Mouse (Mus musculus) liver, adult 2 months (tissue): ENCODE measurements at regions not wholly inside any gene's neighbourhood (a gene's known extent, or its start where the extent isn't known, plus 50 kb on each side); places are given as distances from the start of the nearest gene placed in this dataset.

Experiments
- DNase-seq: peaks from one replicate; pipeline ENCODE4 v3.0.0-alpha.2; 2011; ENCODE audit warnings: low read depth, low spot score; ENCODE audit errors: extremely low read depth
- H3K27ac ChIP-seq: fragments of 200-500 bp; replicated peaks from 2 replicates; pipeline ENCODE4 v1.5.1; 2012; ENCODE audit warnings: low read depth, mild to moderate bottlenecking, control low read depth, inconsistent platforms, low read length; ENCODE audit not compliant: insufficient read depth
- H3K27me3 ChIP-seq: fragments of 200-500 bp; 2 replicates; pipeline ENCODE4 v1.6.1; 2012; ENCODE audit warnings: mild to moderate bottlenecking, moderate library complexity, low read length, inconsistent platforms; ENCODE audit not compliant: control insufficient read depth, insufficient read depth
- H3K36me3 ChIP-seq: fragments of 200-500 bp; 2 replicates; pipeline ENCODE4 v1.6.1; 2012; ENCODE audit warnings: low read length, inconsistent platforms; ENCODE audit not compliant: control insufficient read depth, insufficient read depth
- H3K4me1 ChIP-seq: fragments of 200-500 bp; 2 replicates; pipeline ENCODE4 v1.6.1; 2011; ENCODE audit warnings: low read length; ENCODE audit not compliant: control insufficient read depth, insufficient read depth
- H3K4me3 ChIP-seq: fragments of 200-500 bp; 2 replicates; pipeline ENCODE4 v1.5.1; 2011; ENCODE audit warnings: low read depth, mild to moderate bottlenecking, control low read depth, low read length, moderate library complexity; ENCODE audit not compliant: insufficient read depth
- H3K79me2 ChIP-seq: fragments of 200-500 bp; 2 replicates; pipeline ENCODE4 v1.6.1; 2012; ENCODE audit warnings: inconsistent platforms, mild to moderate bottlenecking, low read length, moderate library complexity; ENCODE audit not compliant: control insufficient read depth, insufficient read depth
- H3K9ac ChIP-seq: fragments of 200-500 bp; 2 replicates; pipeline ENCODE4 v1.6.1; 2012; ENCODE audit warnings: low read depth, mild to moderate bottlenecking, control low read depth, inconsistent platforms, low read length
- CTCF ChIP-seq: fragments of 200-500 bp; IDR thresholded peaks from 2 replicates; pipeline ENCODE4 v1.5.1; 2011; ENCODE audit warnings: low read depth, low read length, control low read depth
- POLR2A ChIP-seq: fragments of 200-500 bp; IDR thresholded peaks from 2 replicates; pipeline ENCODE4 v1.6.1; 2011; ENCODE audit warnings: low read length, control low read depth; ENCODE audit not compliant: insufficient read depth; ENCODE audit errors: extremely low read depth
- WGBS: fragments of 180-500 bp; shearing (Covaris S2); methylation state at CpG from one replicate; pipeline ENCODE4 v1.1.7; 2018; 5-methylcytosine and 5-hydroxymethylcytosine counted together

GRCm38 (mm10) chr3:50687755-50688154 is 244.3 kb upstream of the Slc7a11 start:
- H3K4me1 ChIP-seq = no peaks in the 10 kb centered on the region
- H3K4me3 ChIP-seq = no peak overlapping the region
- 71% methylated on average over 3 of the region's 3 CpGs for WGBS
- H3K9ac ChIP-seq = no peak overlapping the region
- TF ChIP-seq CTCF (no peak), POLR2A (no peak)
- no peak overlapping the region for H3K27ac ChIP-seq
- no peaks in the 10 kb centered on the region for H3K79me2 ChIP-seq
- DNase-seq = no peak
- no peaks in the 10 kb centered on the region for H3K27me3 ChIP-seq
- no peaks in the 10 kb centered on the region for H3K36me3 ChIP-seq

GRCm38 (mm10) chr3:50678611-50678988 is 235.2 kb upstream of the Slc7a11 start:
- no peaks in the 10 kb centered on the region; the same call in 1 of the 2 replicates for H3K27me3 ChIP-seq
- H3K79me2 ChIP-seq = no peaks in the 10 kb centered on the region
- TF ChIP-seq POLR2A (no peak), CTCF (no peak)
- 61% methylated on average over 5 of the region's 5 CpGs for WGBS
- DNase-seq = no peak
- H3K36me3 ChIP-seq = no peaks in the 10 kb centered on the region
- H3K27ac ChIP-seq = no peak overlapping the region
- H3K9ac ChIP-seq = no peak overlapping the region
- H3K4me1 ChIP-seq = no peaks in the 10 kb centered on the region
- no peak overlapping the region for H3K4me3 ChIP-seq

DNA sequence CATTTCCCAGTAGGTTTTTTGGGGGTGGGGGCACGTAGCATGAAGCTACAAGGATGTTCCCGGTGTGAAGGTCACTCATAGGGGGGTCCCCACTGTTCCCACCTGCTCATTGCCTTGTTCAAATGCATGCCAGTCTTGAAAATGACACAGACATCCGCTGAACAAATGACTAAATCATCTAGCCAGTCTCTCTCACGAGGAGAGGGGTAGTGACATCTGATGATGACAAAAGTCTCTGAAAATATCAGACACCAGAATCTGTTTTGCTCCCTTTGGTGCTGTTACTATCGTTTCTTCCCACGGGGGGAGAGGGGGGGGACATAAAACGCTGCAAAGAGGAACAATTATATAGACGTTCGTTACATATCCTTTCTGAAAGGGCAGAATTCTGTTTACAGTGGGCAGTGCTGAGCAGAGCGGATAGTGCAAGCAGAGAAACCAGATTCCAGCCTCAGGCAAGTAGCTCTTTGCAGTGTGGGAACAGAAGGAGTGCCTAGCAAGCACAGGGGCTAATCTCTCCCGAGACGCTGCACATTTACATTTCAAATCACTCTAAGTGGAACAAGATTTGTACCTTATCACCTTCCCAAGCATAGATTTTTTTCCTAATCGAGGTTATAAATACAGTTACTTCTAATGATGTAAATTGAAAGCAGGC is 234.7 kb upstream of the Slc7a11 start:
- TF ChIP-seq POLR2A (no peak), CTCF (no peak)
- 53% methylated on average over 13 of the region's 13 CpGs for WGBS

GRCm38 (mm10) chr3:50675769-50676168 is 232.4 kb upstream of the Slc7a11 start:
- Histone ChIP-seq H3K36me3 (no peaks in the 10 kb centered on the region), H3K79me2 (no peaks in the 10 kb centered on the region)
- 57% methylated on average over 1 of the region's 1 CpGs for WGBS

More for the DNA sequence above, 234.7 kb upstream of the Slc7a11 start:
- Histone ChIP-seq H3K9ac (no peak overlapping the region), H3K27ac (no peak overlapping the region), H3K4me1 (no peaks in the 10 kb centered on the region), H3K4me3 (no peak overlapping the region), H3K79me2 (no peaks in the 10 kb centered on the region), H3K36me3 (no peaks in the 10 kb centered on the region), H3K27me3 (no peaks in the 10 kb centered on the region; the same call in 1 of the 2 replicates)
- no peak for DNase-seq

DNA sequence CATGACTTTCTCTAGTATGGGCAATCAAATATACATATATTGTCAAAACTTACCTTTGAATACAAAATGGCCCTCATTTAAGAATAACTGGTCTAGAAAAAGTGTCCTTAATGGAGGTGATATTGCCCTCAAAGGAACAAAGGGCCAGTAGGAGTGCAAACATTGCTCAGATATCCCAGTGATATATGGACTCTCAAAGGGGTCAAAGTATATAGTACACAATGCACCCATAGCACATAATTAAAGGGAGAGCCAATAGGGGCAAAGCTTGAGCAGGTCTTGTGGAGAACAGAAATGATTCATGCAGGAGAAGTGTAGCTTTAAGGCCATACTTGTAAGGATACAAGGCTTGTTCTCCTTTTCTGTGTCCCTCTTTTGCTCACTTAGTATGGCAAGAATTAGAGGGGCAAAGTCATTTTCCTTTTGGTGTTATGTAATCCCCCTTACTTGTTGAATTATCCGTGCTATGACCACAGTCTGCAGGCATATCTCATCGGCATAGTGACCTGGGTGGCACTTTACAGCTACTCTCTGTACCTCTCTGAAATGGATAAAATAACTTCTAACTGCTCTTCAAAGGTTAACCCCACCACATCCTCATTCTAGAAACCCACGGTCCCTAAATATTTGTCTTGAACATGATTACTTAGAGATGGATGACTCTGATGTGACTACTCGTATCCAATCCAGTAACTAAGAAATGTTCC is 231.6 kb upstream of the Slc7a11 start:
- H3K9ac ChIP-seq = no peak overlapping the region
- H3K36me3 ChIP-seq = no peaks in the 10 kb centered on the region
- H3K4me1 ChIP-seq = no peaks in the 10 kb centered on the region
- H3K4me3 ChIP-seq = no peak overlapping the region
- DNase-seq = no peak
- TF ChIP-seq POLR2A (no peak), CTCF (no peak)
- WGBS = 71% methylated on average over 4 of the region's 4 CpGs
- H3K79me2 ChIP-seq = no peaks in the 10 kb centered on the region
- no peak overlapping the region for H3K27ac ChIP-seq
- H3K27me3 ChIP-seq = no peaks in the 10 kb centered on the region

More at GRCm38 (mm10) chr3:50675769-50676168, 232.4 kb upstream of the Slc7a11 start:
- H3K27me3 ChIP-seq = no peaks in the 10 kb centered on the region; the same call in 1 of the 2 replicates
- DNase-seq = no peak
- no peaks in the 10 kb centered on the region for H3K4me1 ChIP-seq
- no peak overlapping the region for H3K9ac ChIP-seq
- H3K4me3 ChIP-seq = no peak overlapping the region
- H3K27ac ChIP-seq = no peak overlapping the region
- no peak for TF ChIP-seq POLR2A

- Histone ChIP-seq H3K4me3 (no peak overlapping the region), H3K4me1 (no peaks in the 10 kb centered on the region), H3K79me2 (no peaks in the 10 kb centered on the region), H3K27me3 (no peaks in the 10 kb centered on the region), H3K9ac (no peak overlapping the region), H3K27ac (no peak overlapping the region), H3K36me3 (no peaks in the 10 kb centered on the region)
- WGBS = 64% methylated on average over 6 of the region's 6 CpGs
- no peak for DNase-seq
- TF ChIP-seq CTCF (no peak), POLR2A (no peak)
Measured at GRCm38 (mm10) chr3:50665316-50665715, 221.9 kb upstream of the Slc7a11 start.
